Mouse (Mus musculus) neural tube, embryonic 15.5 days (tissue): Measurements from ENCODE around the gene Cenph. TPM values are rescaled to one million over a fixed set of nuclear protein-coding genes. Genes with fewer than 3 reads are reported as not detected.
"Not testable (repeated sequence)": the region's sequence is repeated elsewhere in the genome, so short reads cannot be mapped to it uniquely, and the experiment has no call there.

Experiments used
- ATAC-seq: fragments of 200-750 bp; cut with Nextera tagmentation; 2 replicates; pipeline ENCODE4 v1.8.0; 2017; ENCODE audit warnings: mild to moderate bottlenecking, moderate TSS enrichment, moderate library complexity; ENCODE audit not compliant: low FRiP score
- H3K27ac ChIP-seq: fragments of 300-500 bp; sonication (generic); replicated peaks from 2 replicates; pipeline ENCODE4 v1.5.1; 2015; ENCODE audit warnings: mild to moderate bottlenecking, inconsistent platforms
- H3K27me3 ChIP-seq: fragments of 300-500 bp; sonication (generic); replicated peaks from 2 replicates; pipeline ENCODE4 v1.6.1; 2015; ENCODE audit warnings: inconsistent platforms
- H3K36me3 ChIP-seq: fragments of 300-500 bp; sonication (generic); 2 replicates; pipeline ENCODE4 v1.6.1; 2015; ENCODE audit warnings: inconsistent platforms
- H3K4me1 ChIP-seq: fragments of 300-500 bp; sonication (generic); 2 replicates; pipeline ENCODE4 v1.6.1; 2015; ENCODE audit warnings: inconsistent platforms
- H3K4me2 ChIP-seq: fragments of 300-500 bp; sonication (generic); 2 replicates; pipeline ENCODE4 v1.6.1; 2015; ENCODE audit warnings: inconsistent platforms, mild to moderate bottlenecking, moderate library complexity
- H3K4me3 ChIP-seq: fragments of 300-500 bp; sonication (generic); replicated peaks from 2 replicates; pipeline ENCODE4 v1.5.1; 2015; ENCODE audit warnings: mild to moderate bottlenecking, inconsistent platforms
- H3K9ac ChIP-seq: fragments of 300-500 bp; sonication (generic); replicated peaks from 2 replicates; pipeline ENCODE4 v1.6.1; 2015; ENCODE audit warnings: mild to moderate bottlenecking, inconsistent platforms
- H3K9me3 ChIP-seq: fragments of 300-500 bp; sonication (generic); replicated peaks from 2 replicates; pipeline ENCODE4 v1.6.1; 2016; ENCODE audit warnings: inconsistent platforms
- WGBS: fragments of 180-500 bp; shearing (Covaris S2); methylation state at CpG from one replicate; pipeline ENCODE4 v1.1.7; 2015; ENCODE audit warnings: mixed read lengths; 5-methylcytosine and 5-hydroxymethylcytosine counted together
- polyA plus RNA-seq: library from polyadenylated mRNA; unstranded; fragments of >200 nt; fragmentation: Nextera tagmentation; extraction: Ambion mirVana; gene quantifications from 2 replicates; pipeline ENCODE4 v1.2.1, GENCODE M21; 2015

Gene Cenph
- polyA plus RNA-seq, 1 experiment from 2014 or later = 5.9 TPM

GRCm38 (mm10) chr13:100744036-100744744 is 31.5 kb downstream of the Cenph start, which contains the start of gene Mrps36:
Gene Mrps36 (minus strand): TSS chr13:100744659.
- peak; percentile 97 for ATAC-seq
- Histone ChIP-seq H3K9me3 (no peaks in the 10 kb centered on the region), H3K9ac (peak within 1 kb of the TSS; percentile 88), H3K27me3 (no peaks in the 10 kb centered on the region), H3K4me3 (peak within 1 kb of the TSS; percentile 87), H3K27ac (peak within 1 kb of the TSS; percentile 99), H3K4me2 (peak within 1 kb of the TSS; percentile 65), H3K36me3 (peaks cover 3% of the 10 kb centered on the region; the same call in 1 of the 2 replicates), H3K4me1 (peaks cover 20% of the 10 kb centered on the region)
- under 1% methylated on average over 52 of the region's 52 CpGs for WGBS

- H3K4me2 ChIP-seq = peak overlapping the region; percentile 65
- WGBS = 64% methylated on average over 11 of the region's 11 CpGs
- peak overlapping the region; percentile 88 for H3K9ac ChIP-seq
- H3K4me3 ChIP-seq = peak overlapping the region; percentile 87
- H3K4me1 ChIP-seq = peaks cover 20% of the 10 kb centered on the region
- ATAC-seq = peak; percentile 55
- H3K36me3 ChIP-seq = peaks cover 3% of the 10 kb centered on the region; the same call in 1 of the 2 replicates
- H3K9me3 ChIP-seq = no peaks in the 10 kb centered on the region
- no peaks in the 10 kb centered on the region for H3K27me3 ChIP-seq
- H3K27ac ChIP-seq = peak overlapping the region; percentile 99
These were observed 32.2 kb downstream of the Cenph start for GRCm38 (mm10) chr13:100743346-100744035.

- Histone ChIP-seq H3K4me2 (peak overlapping the region; percentile 65), H3K27me3 (no peaks in the 10 kb centered on the region), H3K9ac (no peak overlapping the region), H3K4me1 (peaks cover 20% of the 10 kb centered on the region), H3K9me3 (no peaks in the 10 kb centered on the region), H3K27ac (no peak overlapping the region), H3K4me3 (no peak overlapping the region), H3K36me3 (peaks cover 9% of the 10 kb centered on the region)
- ATAC-seq = no peak
- 92% methylated on average over 5 of the region's 5 CpGs for WGBS
These were observed 32.9 kb downstream of the Cenph start for GRCm38 (mm10) chr13:100742831-100743230.

GRCm38 (mm10) chr13:100732756-100733155 is 42.9 kb downstream of the Cenph start:
- H3K9me3 ChIP-seq = no peaks in the 10 kb centered on the region
- WGBS = 95% methylated on average over 2 of the region's 2 CpGs
- no peaks in the 10 kb centered on the region for H3K27me3 ChIP-seq
- no peak overlapping the region for H3K4me3 ChIP-seq
- H3K27ac ChIP-seq = no peak overlapping the region
- H3K4me2 ChIP-seq = no peak overlapping the region
- no peak for ATAC-seq
- H3K9ac ChIP-seq = no peak overlapping the region
- peaks cover 15% of the 10 kb centered on the region for H3K4me1 ChIP-seq
- H3K36me3 ChIP-seq = peaks cover 20% of the 10 kb centered on the region

GRCm38 (mm10) chr13:100731462-100732046 is 44.1 kb downstream of the Cenph start:
- peak overlapping the region; percentile 93; the same call in 1 of the 2 replicates for H3K4me3 ChIP-seq
- ATAC-seq, H3K9ac ChIP-seq, H3K9me3 ChIP-seq, H3K27me3 ChIP-seq: not testable (repeated sequence)
- H3K4me2 ChIP-seq = peak overlapping the region; percentile 84
- 85% methylated on average over 6 of the region's 6 CpGs for WGBS
- peak overlapping the region; percentile 78 for H3K27ac ChIP-seq
- peaks cover 15% of the 10 kb centered on the region for H3K4me1 ChIP-seq
- peaks cover 19% of the 10 kb centered on the region for H3K36me3 ChIP-seq

- WGBS = 0% methylated on average over 19 of the region's 19 CpGs
- peak within 1 kb of the TSS; percentile 89 for H3K27ac ChIP-seq
- peaks cover 17% of the 10 kb centered on the region for H3K36me3 ChIP-seq
- H3K27me3 ChIP-seq = no peaks in the 10 kb centered on the region
- H3K4me1 ChIP-seq = peaks cover 18% of the 10 kb centered on the region
- peak within 1 kb of the TSS; percentile 84 for H3K4me2 ChIP-seq
- ATAC-seq = peak; percentile 99
- no peaks in the 10 kb centered on the region for H3K9me3 ChIP-seq
- H3K4me3 ChIP-seq = peak within 1 kb of the TSS; percentile 93
- H3K9ac ChIP-seq = peak within 1 kb of the TSS; percentile 92
These were observed 44.9 kb downstream of the Cenph start, which contains the start of gene Cdk7 for GRCm38 (mm10) chr13:100730861-100731176. Gene Cdk7 (minus strand): TSS chr13:100730939.

- Histone ChIP-seq H3K4me1 (peaks cover 18% of the 10 kb centered on the region), H3K27me3 (no peaks in the 10 kb centered on the region), H3K9me3 (no peaks in the 10 kb centered on the region), H3K27ac (peak overlapping the region; percentile 89), H3K36me3 (peaks cover 16% of the 10 kb centered on the region), H3K4me2 (peak overlapping the region; percentile 84), H3K9ac (peak overlapping the region; percentile 92), H3K4me3 (peak overlapping the region; percentile 93)
- ATAC-seq = peak; percentile 87
- under 1% methylated on average over 30 of the region's 30 CpGs for WGBS
These were observed 45.4 kb downstream of the Cenph start for GRCm38 (mm10) chr13:100730153-100730860.

GRCm38 (mm10) chr13:100728530-100728929 is 47.2 kb downstream of the Cenph start:
- ATAC-seq, H3K9me3 ChIP-seq, H3K4me3 ChIP-seq, H3K27ac ChIP-seq, H3K27me3 ChIP-seq, H3K9ac ChIP-seq: not testable (repeated sequence)
- peaks cover 22% of the 10 kb centered on the region for H3K4me1 ChIP-seq
- H3K4me2 ChIP-seq = 0 out of 2 replicates have a peak overlapping the region, but pooled peaks have one; percentile 84
- peaks cover 12% of the 10 kb centered on the region for H3K36me3 ChIP-seq
- WGBS = 96% methylated on average over 4 of the region's 4 CpGs

GRCm38 (mm10) chr13:100728086-100728485 is 47.6 kb downstream of the Cenph start:
- H3K27me3 ChIP-seq = no peaks in the 10 kb centered on the region
- no peak overlapping the region for H3K4me3 ChIP-seq
- WGBS = 93% methylated on average over 5 of the region's 5 CpGs
- H3K36me3 ChIP-seq = peaks cover 12% of the 10 kb centered on the region
- ATAC-seq = no peak
- H3K4me1 ChIP-seq = peaks cover 22% of the 10 kb centered on the region
- no peak overlapping the region for H3K27ac ChIP-seq
- no peak overlapping the region for H3K4me2 ChIP-seq
- no peak overlapping the region for H3K9ac ChIP-seq
- no peaks in the 10 kb centered on the region for H3K9me3 ChIP-seq

GRCm38 (mm10) chr13:100725194-100725593 is 50.5 kb downstream of the Cenph start:
- H3K27me3 ChIP-seq = no peaks in the 10 kb centered on the region
- H3K9me3 ChIP-seq = no peaks in the 10 kb centered on the region
- no peak overlapping the region for H3K4me2 ChIP-seq
- peaks cover 29% of the 10 kb centered on the region for H3K36me3 ChIP-seq
- H3K27ac ChIP-seq = no peak overlapping the region
- ATAC-seq = no peak
- no peak overlapping the region for H3K4me3 ChIP-seq
- H3K9ac ChIP-seq = no peak overlapping the region
- WGBS = 94% methylated on average over 10 of the region's 10 CpGs
- peaks cover 22% of the 10 kb centered on the region for H3K4me1 ChIP-seq

GRCm38 (mm10) chr13:100724051-100724754 is 51.5 kb downstream of the Cenph start:
- Histone ChIP-seq H3K27ac (no peak overlapping the region), H3K9ac (no peak overlapping the region), H3K9me3 (no peaks in the 10 kb centered on the region), H3K4me2 (no peak overlapping the region), H3K4me3 (no peak overlapping the region), H3K4me1 (peaks cover 13% of the 10 kb centered on the region), H3K27me3 (no peaks in the 10 kb centered on the region), H3K36me3 (peaks cover 35% of the 10 kb centered on the region)
- WGBS = 75% methylated on average over 7 of the region's 7 CpGs
- peak; percentile 35; the same call in 1 of the 2 replicates for ATAC-seq
